Mouse (Mus musculus) MEL (cell line): ENCODE results near the gene Cyfip2. TPM values are rescaled to one million over a fixed set of nuclear protein-coding genes. Genes with fewer than 3 reads are reported as not detected.

Experiments
- DNase-seq: peaks from one replicate; pipeline ENCODE4 v3.0.0; 2011; ENCODE audit warnings: low read depth, low spot score
- H3K27ac ChIP-seq: 2 replicates; pipeline ENCODE4 v1.5.1; 2012; ENCODE audit warnings: low read depth, mild to moderate bottlenecking, control low read depth, low read length, moderate library complexity; ENCODE audit not compliant: control insufficient read depth
- H3K27me3 ChIP-seq, 2 experiments: fragments of 150-350 bp in 1 of 2; sonication (generic) in 1 of 2; 2 replicates each; pipeline ENCODE4 v1.6.1; 2012; ENCODE audit warnings: low read length in 2 of 2, mild to moderate bottlenecking in 2 of 2, improper control_type of control experiment in 1 of 2, moderate library complexity in 1 of 2; ENCODE audit not compliant: insufficient read depth in 2 of 2, control insufficient read depth in 1 of 2
- H3K36me3 ChIP-seq, 2 experiments: 2 replicates each; pipeline ENCODE4 v1.6.1; 2012 to 2014; ENCODE audit warnings: low read length in 2 of 2, improper control_type of control experiment in 1 of 2, inconsistent platforms in 1 of 2, mild to moderate bottlenecking in 1 of 2; ENCODE audit not compliant: insufficient read depth in 2 of 2, control insufficient read depth in 1 of 2
- H3K4me1 ChIP-seq, 2 experiments: fragments of 150-350 bp in 1 of 2; sonication (generic) in 1 of 2; 2 replicates each; pipeline ENCODE4 v1.6.1; 2012; ENCODE audit warnings: low read length in 2 of 2, improper control_type of control experiment in 1 of 2, mild to moderate bottlenecking in 1 of 2; ENCODE audit not compliant: insufficient read depth in 2 of 2, control insufficient read depth in 1 of 2
- H3K4me3 ChIP-seq, 2 experiments: fragments of 150-350 bp in 1 of 2; sonication (generic) in 1 of 2; 2 replicates each; pipeline ENCODE4 v1.5.1; 2012; ENCODE audit warnings: low read depth in 2 of 2, low read length in 2 of 2, mild to moderate bottlenecking in 2 of 2, moderate library complexity in 2 of 2, control low read depth in 1 of 2, improper control_type of control experiment in 1 of 2; ENCODE audit not compliant: control insufficient read depth in 1 of 2, insufficient read depth in 1 of 2
- H3K79me2 ChIP-seq: 2 replicates; pipeline ENCODE4 v1.6.1; 2012; ENCODE audit warnings: mild to moderate bottlenecking, low read length, moderate library complexity; ENCODE audit not compliant: control insufficient read depth, poor library complexity, insufficient read depth
- H3K9ac ChIP-seq: 2 replicates; pipeline ENCODE4 v1.6.1; 2012; ENCODE audit warnings: low read depth, mild to moderate bottlenecking, control low read depth, low read length, moderate library complexity; ENCODE audit not compliant: control insufficient read depth, poor library complexity, severe bottlenecking
- H3K9me3 ChIP-seq: fragments of 150-350 bp; sonication (generic); replicated peaks from 2 replicates; pipeline ENCODE4 v1.6.1; 2012; ENCODE audit warnings: mild to moderate bottlenecking, low read length, improper control_type of control experiment, moderate library complexity; ENCODE audit not compliant: insufficient read depth
- CHD1 ChIP-seq: IDR thresholded peaks from 2 replicates; pipeline ENCODE4 v1.6.1; 2012; ENCODE audit warnings: low read depth, mild to moderate bottlenecking, inconsistent platforms, low read length, improper control_type of control experiment
- CHD2 ChIP-seq: IDR thresholded peaks from 2 replicates; pipeline ENCODE4 v1.6.1; 2011; ENCODE audit warnings: low read length, improper control_type of control experiment
- E2F4 ChIP-seq: IDR thresholded peaks from 2 replicates; pipeline ENCODE4 v1.6.1; 2011; ENCODE audit warnings: low read depth, low read length, improper control_type of control experiment, borderline replicate concordance
- ETS1 ChIP-seq: IDR thresholded peaks from 2 replicates; pipeline ENCODE4 v1.6.1; 2012; ENCODE audit warnings: low read depth, mild to moderate bottlenecking, inconsistent platforms, low read length, improper control_type of control experiment, moderate library complexity
- GATA1 ChIP-seq: IDR thresholded peaks from 2 replicates; pipeline ENCODE4 v1.6.1; 2011; ENCODE audit warnings: low read depth, low read length, improper control_type of control experiment
- HCFC1 ChIP-seq: IDR thresholded peaks from 2 replicates; pipeline ENCODE4 v1.6.1; 2012; ENCODE audit warnings: low read depth, mild to moderate bottlenecking, inconsistent platforms, low read length, improper control_type of control experiment, moderate library complexity
- JUND ChIP-seq: IDR thresholded peaks from 2 replicates; pipeline ENCODE4 v1.6.1; 2011; ENCODE audit warnings: low read depth, mild to moderate bottlenecking, improper control_type of control experiment, low read length
- KAT2A ChIP-seq: conservative IDR thresholded peaks from 2 replicates; pipeline ENCODE4 v1.6.1; 2012; ENCODE audit warnings: low read depth, low read length, improper control_type of control experiment, inconsistent platforms
- MAX ChIP-seq: IDR thresholded peaks from 2 replicates; pipeline ENCODE4 v1.6.1; 2011; ENCODE audit warnings: low read length, improper control_type of control experiment
- MYC ChIP-seq: IDR thresholded peaks from 2 replicates; pipeline ENCODE4 v1.6.1; 2011; ENCODE audit warnings: low read depth, mild to moderate bottlenecking, low read length, improper control_type of control experiment, moderate library complexity
- NELFE ChIP-seq: IDR thresholded peaks from 2 replicates; pipeline ENCODE4 v1.6.1; 2011; ENCODE audit warnings: low read depth, low read length, improper control_type of control experiment
- NRF1 ChIP-seq: IDR thresholded peaks from 2 replicates; pipeline ENCODE4 v1.6.1; 2014; ENCODE audit warnings: low read depth, mild to moderate bottlenecking, inconsistent platforms, low read length, improper control_type of control experiment, moderate library complexity; ENCODE audit not compliant: poor library complexity, insufficient read depth, severe bottlenecking
- POLR2AphosphoS2 ChIP-seq: IDR thresholded peaks from 2 replicates; pipeline ENCODE4 v1.6.1; 2011; ENCODE audit warnings: low read length, improper control_type of control experiment
- SIN3A ChIP-seq: IDR thresholded peaks from 2 replicates; pipeline ENCODE4 v1.6.1; 2012; ENCODE audit warnings: low read length, improper control_type of control experiment, inconsistent platforms
- SMC3 ChIP-seq: IDR thresholded peaks from 2 replicates; pipeline ENCODE4 v1.6.1; 2011; ENCODE audit warnings: low read depth, low read length, improper control_type of control experiment
- TAL1 ChIP-seq: IDR thresholded peaks from 2 replicates; pipeline ENCODE4 v1.6.1; 2012; ENCODE audit warnings: mild to moderate bottlenecking, inconsistent platforms, low read length, moderate library complexity, mixed read lengths
- USF1 ChIP-seq: IDR thresholded peaks from 2 replicates; pipeline ENCODE4 v1.6.1; 2014; ENCODE audit warnings: low read depth, mild to moderate bottlenecking, inconsistent platforms, low read length, improper control_type of control experiment, moderate library complexity
- ZC3H11A ChIP-seq: IDR thresholded peaks from 2 replicates; pipeline ENCODE4 v1.6.1; 2012; ENCODE audit warnings: low read depth, mild to moderate bottlenecking, inconsistent platforms, low read length, improper control_type of control experiment
- ZKSCAN1 ChIP-seq: IDR thresholded peaks from 2 replicates; pipeline ENCODE4 v1.6.1; 2012; ENCODE audit warnings: low read depth, mild to moderate bottlenecking, inconsistent platforms, low read length, improper control_type of control experiment, moderate library complexity
- ZNF384 ChIP-seq: IDR thresholded peaks from 2 replicates; pipeline ENCODE4 v1.6.1; 2012; ENCODE audit warnings: low read depth, mild to moderate bottlenecking, inconsistent platforms, low read length, improper control_type of control experiment
- polyA plus RNA-seq, 2 experiments: library from polyadenylated mRNA; stranded (reverse) in 1 of 2; unstranded in 1 of 2; fragments of >175 nt in 1 of 2; fragments of >200 nt in 1 of 2; gene quantifications; 2 replicates each; pipeline versions ENCODE4 v1.2.1 to v1.2.4; 2012; ENCODE audit warnings: low replicate concordance in 2 of 2, low read depth in 1 of 2; ENCODE audit not compliant: insufficient read length in 2 of 2, insufficient read depth in 1 of 2, missing spikeins in 1 of 2
- total RNA-seq: library from RNA; depleted of rRNA; stranded (reverse); fragments of 300-350 nt; gene quantifications from 2 replicates; pipeline ENCODE4 v1.2.3, GENCODE M21; 2012

The Cyfip2 gene
- total and polyA plus RNA-seq, 3 experiments, result 9.9 to 31.8 (median 18.9) TPM

DNA sequence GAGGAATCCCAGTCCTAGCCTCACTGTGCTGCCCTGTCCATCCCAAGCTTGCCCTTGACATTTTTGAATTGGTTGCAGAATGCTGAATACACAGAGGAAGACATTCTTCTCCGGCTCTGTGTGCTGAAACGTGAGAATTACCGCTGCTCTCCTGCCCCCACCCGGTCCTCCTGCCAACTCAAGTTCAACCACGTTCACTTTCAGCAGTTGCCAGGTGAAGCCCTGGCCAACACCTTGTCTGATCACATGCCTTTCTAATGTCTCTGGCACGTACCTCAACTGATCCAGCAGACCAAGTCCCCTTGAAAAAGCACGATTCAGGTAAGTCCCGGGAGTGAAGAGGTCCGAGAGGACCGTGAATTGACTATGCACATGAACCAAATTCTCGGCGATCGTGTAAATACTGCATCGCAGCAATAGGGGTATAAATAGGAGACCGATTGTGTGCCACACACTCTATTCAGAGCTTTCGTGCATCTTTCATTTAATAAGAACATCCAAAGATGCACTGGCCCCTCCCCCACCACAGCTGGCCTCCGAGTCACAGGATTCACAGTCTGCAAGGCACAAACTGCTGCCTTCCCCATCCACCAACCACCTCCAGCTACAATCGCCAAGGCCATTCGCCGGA is 3.4 kb downstream of the Cyfip2 start:
- TF ChIP-seq ZNF384, result no peak
- no peak for TF ChIP-seq HCFC1
- no peak for TF ChIP-seq KAT2A
- TF ChIP-seq TAL1, result no peak
- no peak for TF ChIP-seq SMC3
- no peak for TF ChIP-seq ZC3H11A
- TF ChIP-seq CHD1, result no peak
- no peak for TF ChIP-seq ETS1
- no peak for TF ChIP-seq CHD2
- no peak for TF ChIP-seq E2F4
- no peak for TF ChIP-seq USF1
- TF ChIP-seq SIN3A, result no peak
- TF ChIP-seq MYC, result no peak
- TF ChIP-seq ZKSCAN1, result no peak
- TF ChIP-seq MAX, result no peak
- no peak for TF ChIP-seq POLR2AphosphoS2
- TF ChIP-seq GATA1, result no peak
- no peak for TF ChIP-seq NRF1
- TF ChIP-seq NELFE, result no peak
- TF ChIP-seq JUND, result no peak
- no peaks in the 10 kb centered on the region for H3K9me3 ChIP-seq
- H3K4me3 ChIP-seq, result no peak overlapping the region
- H3K79me2 ChIP-seq, result peaks cover 2% of the 10 kb centered on the region; the same call in 1 of the 2 replicates
- no peaks in the 10 kb centered on the region for H3K27me3 ChIP-seq
- H3K4me1 ChIP-seq, result peaks cover 0 to 18% of the 10 kb centered on the region in 2 experiments; a peak in 3 of 4 replicates
- no peak overlapping the region for H3K9ac ChIP-seq
- no peak overlapping the region for H3K27ac ChIP-seq
- H3K36me3 ChIP-seq, result peaks cover 0 to 10% of the 10 kb centered on the region in 2 experiments; a peak in 2 of 4 replicates
- DNase-seq, result no peak

DNA sequence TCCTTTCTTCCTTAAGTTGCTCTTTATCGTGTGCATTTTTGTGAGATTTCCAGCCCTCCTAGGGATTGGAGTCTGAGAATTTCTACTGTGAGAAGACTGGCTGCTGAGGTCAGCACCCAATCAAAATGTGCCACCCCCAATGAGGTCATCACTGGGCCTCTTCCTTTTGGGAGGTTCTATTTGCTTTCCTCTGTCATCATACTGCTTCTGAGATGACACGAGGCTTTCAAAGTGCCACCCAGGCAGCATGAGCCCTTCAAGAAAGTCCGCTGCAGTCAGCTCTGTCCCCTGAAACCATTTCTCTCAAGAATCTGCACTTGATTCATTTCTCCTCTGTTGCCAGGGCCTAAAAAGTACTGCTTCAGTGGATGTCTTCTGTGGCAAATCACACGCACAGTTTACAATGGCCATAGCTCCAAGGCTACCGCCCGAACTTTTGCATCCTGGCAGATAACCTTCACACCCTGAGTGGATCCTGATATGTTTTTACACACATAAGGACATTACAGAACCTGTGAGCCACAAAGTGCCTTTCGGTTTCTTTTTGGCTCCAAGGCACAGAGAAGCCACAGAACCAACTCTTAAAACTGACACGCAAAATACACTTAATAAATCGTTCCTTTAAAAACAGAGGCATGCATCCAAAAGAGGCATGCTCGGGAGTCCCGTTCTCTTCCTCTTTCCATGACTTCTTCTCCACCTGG is 4.2 kb downstream of the Cyfip2 start:
- DNase-seq, result no peak
- H3K27ac ChIP-seq, result no peak overlapping the region
- no peak overlapping the region for H3K4me3 ChIP-seq

More for the DNA sequence above, 4.2 kb downstream of the Cyfip2 start:
- H3K9me3 ChIP-seq, result no peaks in the 10 kb centered on the region
- peaks cover 0 to 10% of the 10 kb centered on the region in 2 experiments; a peak in 2 of 4 replicates for H3K36me3 ChIP-seq
- peaks cover 2% of the 10 kb centered on the region; the same call in 1 of the 2 replicates for H3K79me2 ChIP-seq
- H3K9ac ChIP-seq, result no peak overlapping the region
- TF ChIP-seq CHD2, result no peak
- peaks cover 0 to 18% of the 10 kb centered on the region in 2 experiments; a peak in 3 of 4 replicates for H3K4me1 ChIP-seq
- no peaks in the 10 kb centered on the region for H3K27me3 ChIP-seq
